Mouse (Mus musculus) left cerebral cortex, postnatal 25 days (tissue): ENCODE data around the gene Snap91. TPM values are rescaled to one million over a fixed set of nuclear protein-coding genes. Genes with fewer than 3 reads are reported as not detected.
A peak's percentile ranks its signal among the peaks of the same experiment; 100 is the strongest.

ENCODE experiments used
- DNase-seq, 2 experiments: peaks; one replicate each; pipeline ENCODE4 v3.0.0; 2022; ENCODE audit warnings: low spot score in 2 of 2, mixed read lengths in 1 of 2
- intact Hi-C: fragments of 180-260 bp; cut with DNase I; formaldehyde crosslinking; loops from one replicate; pipeline ENCODE4 v1.15.1; 2025
- total RNA-seq, 2 experiments: library from RNA; stranded (reverse); gene quantifications; 2 replicates each; pipeline ENCODE4 v1.2.3; 2021

Snap91 gene
- total RNA-seq, 2 experiments from 2014 or later = 399 to 404 TPM

- intact Hi-C loops = no loop called here
- no peak for DNase-seq
Observed at GRCm38 (mm10) chr9:86819366-86819765, 61.1 kb downstream of the Snap91 start.

DNA sequence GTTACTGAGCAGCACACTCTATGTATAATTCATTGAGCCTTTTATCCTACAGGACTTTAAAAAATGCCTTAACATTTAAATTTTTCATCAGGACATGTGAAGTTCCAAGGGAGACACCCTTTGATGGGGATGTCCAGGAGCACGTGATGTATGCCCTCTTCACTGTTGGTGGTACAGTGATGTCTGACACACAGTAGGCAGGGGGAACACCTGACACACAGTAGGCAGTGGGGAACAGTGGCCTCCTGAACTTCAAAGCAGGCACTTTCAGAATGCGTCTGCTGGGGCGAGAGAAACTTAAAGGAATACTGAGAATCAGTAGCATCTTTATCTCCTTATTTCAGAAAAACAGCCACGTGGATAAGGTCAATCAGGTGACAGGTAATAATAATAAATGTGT, 62.8 kb downstream of the Snap91 start:
- intact Hi-C loops = no loop called here
- DNase-seq = no peak

DNA sequence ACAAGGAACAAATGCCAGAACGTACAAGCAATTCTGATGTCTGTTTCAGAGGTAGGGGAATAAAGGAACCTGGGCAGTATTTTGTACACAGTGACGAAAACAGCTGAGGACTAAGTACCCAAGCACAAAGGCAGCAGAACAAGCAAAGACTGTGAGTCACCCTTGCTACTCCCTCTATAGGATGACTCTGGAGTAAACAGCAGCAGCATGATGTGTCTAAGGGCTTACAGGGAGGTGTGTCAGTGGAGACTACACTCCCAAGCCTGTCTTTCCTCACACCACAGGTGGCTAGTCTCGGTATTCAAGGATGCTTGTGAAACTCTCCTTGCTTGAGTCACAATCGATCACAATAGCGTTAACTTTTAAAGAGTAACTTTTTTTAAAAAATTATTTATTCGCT, 66.1 kb downstream of the Snap91 start:
- intact Hi-C loops = no loop called here
- DNase-seq = no peak

GRCm38 (mm10) chr9:86813327-86813726, 67.1 kb downstream of the Snap91 start:
- intact Hi-C loops = no loop called here

GRCm38 (mm10) chr9:86810696-86811232, 69.7 kb downstream of the Snap91 start:
- no peak for DNase-seq
- intact Hi-C loops = no loop called here

More at GRCm38 (mm10) chr9:86813327-86813726, 67.1 kb downstream of the Snap91 start:
- no peak for DNase-seq

DNA sequence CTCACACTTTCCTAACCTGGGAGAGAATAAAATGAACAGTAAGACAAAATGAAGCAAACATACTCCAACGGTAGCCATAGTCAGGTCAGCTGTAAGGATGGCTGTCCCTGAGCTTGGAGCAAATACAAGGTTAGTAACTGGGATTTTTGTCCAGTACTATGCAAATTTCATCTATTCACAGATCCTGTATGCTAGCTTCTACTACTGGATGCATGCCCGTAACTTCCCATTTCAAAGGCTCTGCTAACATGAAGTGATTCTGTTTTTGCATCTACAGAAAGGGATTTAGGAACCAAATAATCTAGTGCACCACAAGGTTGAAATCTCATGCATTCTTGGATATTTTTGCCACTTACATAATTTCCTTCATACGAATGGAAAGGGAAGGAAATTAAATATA, 70.2 kb downstream of the Snap91 start:
- intact Hi-C loops = no loop called here
- DNase-seq = peak in 1 of 2 experiments; percentile 60

GRCm38 (mm10) chr9:86800600-86801163, 79.8 kb downstream of the Snap91 start:
- DNase-seq = peak in 1 of 2 experiments; percentile 60
- intact Hi-C loops = loop anchor here (5.0 kb wide), 1 partner anchor 208 kb away; no protein-coding TSS in a partner anchor

- DNase-seq = no peak
- intact Hi-C loops = no loop called here
Observed at GRCm38 (mm10) chr9:86799099-86799498, 81.4 kb downstream of the Snap91 start.

- intact Hi-C loops = no loop called here
- DNase-seq = no peak
Observed at GRCm38 (mm10) chr9:86798686-86799085, 81.8 kb downstream of the Snap91 start.

DNA sequence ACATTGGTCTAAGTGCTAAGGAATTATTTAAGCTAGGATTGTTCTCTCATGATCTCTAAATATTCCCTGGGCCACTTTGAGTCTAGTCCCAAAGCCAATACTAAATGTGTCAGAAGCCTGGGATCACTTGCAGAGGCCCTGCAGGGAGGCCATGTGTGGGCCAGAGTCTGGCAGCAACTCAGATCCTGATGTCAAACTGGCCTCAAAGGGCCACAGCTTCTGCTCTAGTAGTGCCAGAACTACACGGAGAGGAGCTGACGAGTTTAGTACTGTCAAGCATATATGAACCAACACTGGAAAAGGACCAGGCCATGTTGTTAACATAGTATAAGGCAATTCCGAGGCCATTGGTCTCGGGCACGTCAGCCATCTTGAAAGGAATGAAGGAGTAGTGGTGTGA, 82.3 kb downstream of the Snap91 start:
- no peak for DNase-seq
- intact Hi-C loops = no loop called here

- intact Hi-C loops = no loop called here
- DNase-seq = peak in 1 of 2 experiments; percentile 65
Observed at GRCm38 (mm10) chr9:86797553-86797952, 82.9 kb downstream of the Snap91 start.

- DNase-seq = peak in 1 of 2 experiments; percentile 65
- intact Hi-C loops = no loop called here
Observed at GRCm38 (mm10) chr9:86795236-86795635, 85.2 kb downstream of the Snap91 start.

DNA sequence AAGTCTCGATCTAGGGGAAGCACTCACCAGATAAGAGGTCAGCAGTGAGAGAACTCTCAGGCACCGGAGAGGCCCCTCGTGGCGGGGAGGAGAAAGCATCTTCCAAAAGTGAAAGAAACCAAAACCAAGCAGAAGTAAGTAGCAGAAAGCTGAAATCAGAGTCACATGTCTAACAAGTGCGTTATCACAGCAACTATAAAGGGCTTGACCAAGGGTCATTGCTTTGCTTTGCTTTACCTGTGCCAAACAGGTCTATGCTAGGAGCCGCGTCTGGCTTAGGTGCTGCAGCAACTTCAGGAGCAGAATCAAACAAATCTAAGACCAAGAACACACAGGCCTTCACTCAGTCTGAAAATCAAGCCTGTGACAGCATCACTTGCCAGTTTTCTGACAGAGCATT, 88.5 kb downstream of the Snap91 start:
- DNase-seq = no peak
- intact Hi-C loops = no loop called here

- no peak for DNase-seq
- intact Hi-C loops = no loop called here
Observed at GRCm38 (mm10) chr9:86789186-86789585, 91.3 kb downstream of the Snap91 start.

DNA sequence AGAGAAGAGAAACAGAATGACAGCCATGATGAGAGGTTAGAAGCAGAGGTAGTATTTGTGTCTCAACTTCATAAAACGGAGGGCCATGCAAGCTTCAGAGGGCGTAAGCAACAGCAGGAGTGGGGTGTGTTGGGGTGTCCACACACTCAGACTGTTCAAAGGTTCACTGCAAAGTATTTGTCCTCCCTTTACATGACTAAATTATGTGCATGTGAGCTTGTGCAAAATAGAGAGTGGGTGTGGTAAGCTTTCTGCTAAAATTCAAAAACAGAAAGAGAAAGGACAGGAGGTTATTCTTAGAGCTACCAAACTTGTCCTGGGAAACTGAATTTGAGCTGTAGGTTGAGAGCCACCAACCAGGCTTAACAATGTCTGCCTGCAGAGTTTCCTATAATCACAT, 97.6 kb downstream of the Snap91 start:
- intact Hi-C loops = no loop called here
- peak in 1 of 2 experiments; percentile 74 for DNase-seq

DNA sequence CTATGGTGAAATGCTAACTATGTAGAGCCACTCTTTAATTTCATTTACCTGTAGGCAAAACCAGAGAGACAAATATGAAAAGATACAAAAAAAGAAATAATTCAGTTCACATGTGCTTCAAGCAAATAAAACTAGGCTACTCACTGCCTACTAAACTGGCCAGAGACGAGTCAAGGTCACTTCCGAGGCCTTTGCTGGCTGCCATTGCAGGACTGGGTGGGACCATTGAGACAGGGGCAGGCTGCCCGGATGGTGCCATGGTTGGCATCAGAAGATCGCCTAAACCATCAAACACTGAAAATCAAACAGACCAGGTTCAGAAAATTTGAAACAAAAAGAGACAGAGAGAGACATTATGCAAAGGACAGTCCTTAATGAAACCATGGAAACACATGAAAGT, 99.0 kb downstream of the Snap91 start:
- intact Hi-C loops = no loop called here
- DNase-seq = no peak

DNA sequence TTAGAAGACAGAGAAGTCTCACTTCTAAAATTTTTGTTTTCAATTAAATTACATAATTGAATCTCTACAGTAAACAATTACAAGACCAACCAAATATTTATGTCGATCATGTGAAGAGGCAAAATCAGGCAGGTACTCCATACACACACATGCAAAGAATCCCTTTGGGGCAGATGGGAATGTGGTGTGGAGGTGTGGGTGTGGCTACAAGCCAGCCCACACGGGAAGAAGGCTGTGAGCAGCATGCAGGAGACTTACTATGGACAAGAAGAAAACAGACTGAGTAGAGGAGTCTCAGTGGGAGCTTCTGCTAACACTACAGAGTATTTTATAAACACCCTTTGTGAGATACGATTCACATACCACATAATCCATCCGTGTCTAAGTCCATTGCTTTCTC, 102.2 kb downstream of the Snap91 start:
- intact Hi-C loops = no loop called here
- peak in 1 of 2 experiments; percentile 66 for DNase-seq

GRCm38 (mm10) chr9:86777309-86777708, 103.1 kb downstream of the Snap91 start:
- intact Hi-C loops = no loop called here
- DNase-seq = no peak

DNA sequence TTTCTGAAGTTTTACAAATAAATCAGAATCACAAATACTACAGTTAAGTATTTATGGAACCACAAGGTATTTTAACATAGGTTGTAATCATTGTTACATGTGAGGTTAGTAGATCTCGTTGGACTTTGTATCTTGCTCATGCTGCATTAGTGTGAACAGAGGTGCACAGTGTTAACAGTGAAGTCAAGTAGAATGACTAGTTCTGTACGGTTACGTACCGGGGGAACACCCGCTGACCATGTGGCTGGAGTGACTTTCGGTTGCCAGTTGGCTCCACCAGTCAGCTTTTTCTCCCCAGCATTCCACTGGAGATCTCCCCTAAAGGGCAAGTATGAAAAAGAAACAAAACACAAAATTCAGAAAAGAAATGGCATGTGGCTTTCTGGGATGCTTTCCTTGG, 105.1 kb downstream of the Snap91 start:
- no peak for DNase-seq
- intact Hi-C loops = no loop called here

DNA sequence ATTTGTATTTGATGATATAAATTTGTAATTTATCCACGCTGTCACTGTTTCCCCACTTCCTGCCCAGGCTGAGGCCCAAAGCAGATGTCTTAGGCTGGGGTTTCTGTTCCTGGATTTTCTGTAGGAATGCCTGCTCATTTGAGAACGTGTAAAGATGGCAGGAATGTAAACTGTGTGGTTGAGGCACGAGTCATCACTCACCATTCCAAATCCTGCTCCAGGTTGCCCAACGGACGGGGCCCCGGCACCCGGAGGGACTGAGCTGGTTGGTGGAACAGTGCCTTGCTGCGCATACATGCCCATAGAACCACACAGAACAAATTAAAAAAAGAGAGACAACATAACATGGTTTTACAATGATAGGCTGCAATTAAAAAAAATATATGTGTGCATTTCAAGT, 106.5 kb downstream of the Snap91 start:
- DNase-seq = no peak
- intact Hi-C loops = no loop called here

GRCm38 (mm10) chr9:86772897-86773296, 107.6 kb downstream of the Snap91 start:
- DNase-seq = no peak
- intact Hi-C loops = no loop called here

DNA sequence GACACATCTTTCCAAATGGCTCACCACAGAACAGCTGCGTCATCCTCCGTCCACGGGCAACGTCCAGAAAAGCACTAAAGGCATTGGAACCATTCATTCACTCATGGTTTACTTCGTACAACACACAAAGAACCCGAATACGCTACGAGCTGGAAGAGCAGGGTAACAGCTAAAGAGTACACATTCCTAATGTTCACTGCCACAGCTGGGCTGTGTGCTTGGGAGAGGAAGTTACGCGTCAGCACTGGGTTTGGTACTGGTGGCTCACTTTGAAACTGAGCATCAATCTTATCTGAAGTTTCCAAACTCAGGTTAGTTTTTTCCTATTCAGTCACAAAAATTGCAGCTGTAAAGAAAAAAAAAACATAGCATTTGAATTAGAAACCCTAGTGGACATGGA, 113.5 kb downstream of the Snap91 start:
- intact Hi-C loops = no loop called here
- no peak for DNase-seq
